Mouse (Mus musculus): ENCODE data around the gene Cebpzos.

The Cebpzos gene

DNA sequence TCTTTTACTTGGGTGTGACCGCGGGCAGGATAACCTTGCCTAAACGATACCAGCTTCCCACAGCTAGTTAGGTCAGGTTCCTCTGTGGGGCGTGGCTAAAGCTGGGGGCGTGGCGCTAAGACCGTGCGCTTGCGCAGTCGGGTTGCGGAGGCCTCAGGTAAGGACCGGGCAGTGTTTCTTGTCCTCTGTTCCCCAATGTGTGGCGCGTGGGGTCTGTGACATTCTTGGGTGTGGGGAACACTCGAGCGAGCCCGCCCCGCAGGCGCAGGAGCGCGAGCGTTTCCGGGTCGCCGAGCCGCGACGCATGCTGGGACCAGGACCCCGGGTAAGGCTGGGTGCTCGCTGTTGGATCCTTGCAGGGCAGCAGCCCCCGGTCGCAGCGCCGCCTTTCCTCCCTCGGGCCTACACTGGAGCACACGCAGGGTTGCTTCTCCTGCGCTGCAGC is at the start of gene Cebpzos:
Cebpzos (plus strand) TSS at position 132 of the 445 bp plus-strand sequence.
- peak; percentile 80 to 81 for DNase-seq (ENCODE audit: low spot score in 2 of 2)

DNA sequence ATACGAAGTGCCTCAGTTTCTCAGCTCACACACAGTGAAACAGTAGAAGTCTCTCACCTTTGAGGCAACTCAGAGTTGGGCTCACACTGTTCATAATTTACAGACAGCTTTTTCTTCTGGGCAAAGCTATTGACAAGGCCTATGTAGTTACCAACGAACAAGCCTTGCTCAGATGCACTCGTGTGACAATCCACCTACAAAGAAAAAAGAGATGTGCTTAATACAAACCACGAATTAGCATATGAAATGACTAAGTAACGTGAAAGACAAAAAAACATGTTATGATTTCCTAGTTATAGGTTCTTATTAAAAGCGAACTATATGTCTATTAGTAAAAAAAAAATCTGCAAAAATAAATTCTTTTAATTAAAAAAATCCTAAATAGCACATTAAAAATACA is 42.4 kb upstream of the Cebpzos start:
- no peak for DNase-seq (ENCODE audit: low spot score in 2 of 2)

DNA sequence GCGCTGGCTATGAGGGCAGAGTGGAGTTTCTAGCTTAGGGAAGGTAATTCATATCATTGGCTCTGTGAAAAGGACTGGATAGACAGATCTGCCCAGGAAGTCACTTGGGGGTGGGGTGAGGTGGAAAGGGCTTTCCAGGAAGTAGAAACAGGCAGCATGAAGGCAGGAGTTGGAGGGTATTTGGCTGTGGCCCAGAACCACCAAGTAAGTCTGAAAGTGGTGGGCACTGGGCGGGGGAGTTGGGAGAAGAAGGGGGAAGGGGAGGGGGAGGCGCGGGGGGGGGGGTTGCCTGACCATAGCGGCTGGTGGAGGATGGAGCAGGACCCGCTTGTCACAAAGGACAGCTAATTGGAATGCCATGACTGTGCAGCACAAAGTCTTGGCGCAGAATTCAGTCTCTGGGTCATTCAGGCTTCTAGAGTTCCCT is 34.4 kb upstream of the Cebpzos start:
- no peak for DNase-seq (ENCODE audit: low spot score in 2 of 2)

DNA sequence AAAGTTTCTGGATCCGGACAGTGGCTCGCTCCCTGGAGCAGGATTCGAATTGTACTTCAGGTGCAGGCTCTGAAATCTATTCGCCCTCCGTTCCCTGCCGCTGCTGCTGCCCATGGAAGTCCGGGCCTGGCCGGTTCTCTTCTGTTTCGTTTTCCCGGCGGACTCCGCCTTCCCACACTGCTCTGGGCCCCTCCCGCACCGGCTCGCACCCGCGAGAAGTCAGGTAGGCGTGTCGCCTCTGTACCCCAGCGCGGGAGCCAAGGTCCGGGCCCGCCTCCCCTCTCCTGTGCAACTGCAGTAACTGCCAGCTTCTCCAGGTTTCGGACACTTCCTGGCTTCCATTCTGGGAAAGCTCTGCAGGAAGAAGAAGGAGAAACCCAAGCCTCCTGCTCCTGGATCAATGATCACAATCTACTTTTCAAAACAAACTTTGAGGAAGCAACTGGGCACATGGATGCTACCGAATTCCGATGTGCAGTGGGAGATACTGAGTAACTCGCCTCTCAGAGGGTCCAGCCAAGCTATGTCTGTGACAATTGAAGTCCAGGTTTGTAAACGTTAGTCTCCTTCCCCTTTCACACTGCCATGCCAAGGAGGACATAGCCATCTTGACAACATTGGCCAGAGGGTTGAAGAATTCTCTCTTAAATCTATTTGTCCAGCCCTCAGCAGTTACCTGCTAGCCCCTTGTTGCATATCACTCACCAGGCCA is 33.7 kb upstream of the Cebpzos start, which contains the start of gene Eif2ak2:
Eif2ak2 (minus strand) TSS at position 173 of the 712 bp plus-strand sequence.
- peak; percentile 85 to 88 for DNase-seq (ENCODE audit: low spot score in 2 of 2)

DNA sequence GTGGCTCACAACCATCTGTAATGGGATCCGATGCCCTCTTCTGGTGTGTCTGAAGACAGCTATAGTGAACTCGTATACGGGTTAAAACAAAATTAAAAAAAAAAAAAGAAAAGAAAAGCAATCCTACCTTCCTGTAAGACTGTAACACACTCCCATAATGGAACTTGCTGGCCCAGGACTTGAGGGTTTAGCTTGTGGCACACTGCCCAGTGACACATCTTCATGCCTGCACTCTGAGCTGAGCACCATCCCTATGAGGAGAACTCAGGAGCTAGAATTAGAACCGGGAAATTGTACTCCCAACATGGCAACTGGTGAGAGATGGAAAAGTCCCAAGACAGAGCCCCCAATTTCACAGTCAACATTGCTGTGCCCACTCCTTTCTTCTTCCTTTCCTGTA is 33.0 kb upstream of the Cebpzos start:
- no peak for DNase-seq (ENCODE audit: low spot score in 2 of 2)

DNA sequence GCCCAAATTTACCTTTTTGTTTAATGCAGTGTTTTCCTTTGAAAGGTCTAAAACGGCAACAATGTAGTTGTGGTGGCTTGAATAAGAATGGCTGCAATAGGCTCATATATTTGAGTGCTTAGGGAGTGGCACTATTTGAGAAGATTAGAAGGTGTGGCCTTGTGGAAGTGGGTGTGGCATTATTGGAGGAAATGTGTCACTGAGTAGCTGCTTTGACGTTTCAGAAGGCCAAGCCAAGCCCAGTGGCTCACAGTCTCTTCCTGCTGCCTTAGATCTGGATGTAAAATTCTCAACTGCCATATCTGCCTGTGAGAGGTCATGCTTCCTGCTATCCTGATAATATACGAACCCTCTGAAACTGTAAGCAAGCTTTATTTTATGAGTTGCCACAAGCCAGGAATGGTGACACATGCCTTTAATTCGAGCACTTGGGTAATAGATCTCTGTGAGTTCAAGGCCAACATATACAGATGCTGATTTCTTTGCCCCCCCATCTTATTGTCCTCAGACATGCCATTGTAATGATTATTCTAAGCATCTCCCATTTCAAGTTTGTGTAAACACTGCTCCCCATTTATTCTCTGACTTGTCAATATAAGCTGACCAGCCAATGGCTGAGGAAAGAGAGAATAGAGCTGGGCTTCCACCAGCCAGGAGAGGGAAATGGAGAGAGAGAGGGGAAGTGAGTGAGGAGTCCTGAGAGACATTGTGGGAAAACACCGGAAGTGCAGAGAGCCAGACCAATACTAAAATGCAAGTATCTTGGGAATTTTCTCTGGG is 30.8 kb upstream of the Cebpzos start:
- DNase-seq (ENCODE audit: low spot score in 2 of 2) = no peak

DNA sequence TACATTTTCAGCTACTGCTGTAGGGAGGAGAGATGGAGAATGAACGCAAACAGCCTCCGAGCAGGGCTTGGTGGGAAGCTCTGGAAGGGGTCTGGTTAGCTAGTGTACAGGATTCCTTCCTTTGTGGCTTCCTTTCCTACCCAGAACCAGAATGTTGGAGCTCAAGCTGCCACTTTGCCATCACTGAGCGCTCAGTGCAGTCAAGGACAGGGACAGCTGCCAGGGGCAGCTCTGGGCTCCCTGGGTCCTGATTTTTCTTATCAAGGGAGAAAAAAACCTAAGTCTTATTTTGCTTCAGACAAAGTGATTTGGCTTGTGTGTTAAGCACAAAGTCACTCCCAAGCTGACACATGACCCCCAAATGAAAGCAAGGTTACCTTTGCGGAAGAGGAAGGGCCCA is 27.7 kb upstream of the Cebpzos start:
- DNase-seq (ENCODE audit: low spot score in 2 of 2) = no peak

DNA sequence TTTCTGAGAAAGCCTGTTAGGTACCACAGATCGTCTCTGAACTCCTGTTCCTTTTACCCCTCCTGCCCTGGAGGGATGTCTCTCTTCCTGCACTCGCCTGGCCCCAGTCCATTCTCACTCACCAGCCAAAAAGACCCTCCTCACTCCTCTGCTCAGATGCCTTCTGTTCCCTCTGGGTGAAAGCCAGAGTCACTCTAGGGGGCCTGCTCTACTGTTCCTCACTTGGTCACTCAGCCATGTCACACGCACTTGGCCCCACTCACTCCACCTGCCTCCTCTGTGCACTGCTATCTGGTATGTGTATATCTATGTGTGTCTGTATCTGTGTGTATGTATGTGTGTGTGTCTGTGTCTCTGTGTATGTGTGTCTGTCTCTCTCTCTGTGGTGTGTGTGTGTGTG is 27.1 kb upstream of the Cebpzos start:
- no peak for DNase-seq (ENCODE audit: low spot score in 2 of 2)

DNA sequence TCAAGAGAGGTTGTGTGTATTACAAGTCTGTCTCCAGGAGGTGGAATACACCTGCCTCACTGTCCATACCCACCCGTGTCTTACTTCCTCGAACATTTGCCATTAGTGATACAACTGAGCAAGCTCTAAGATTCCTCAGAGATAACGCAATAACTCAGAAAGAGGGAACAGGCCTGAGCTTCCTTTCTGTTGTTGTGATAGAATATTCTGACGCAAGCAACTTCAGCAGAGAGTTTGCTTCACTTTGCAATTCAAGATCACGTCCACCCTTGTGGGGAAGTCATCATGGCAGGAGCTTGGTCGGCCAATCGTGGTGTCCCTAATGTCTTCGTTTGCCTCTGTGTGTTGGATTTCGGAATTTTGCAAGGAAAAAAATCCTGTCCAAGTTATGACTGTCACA is 25.3 kb upstream of the Cebpzos start:
- no peak for DNase-seq (ENCODE audit: low spot score in 2 of 2)

DNA sequence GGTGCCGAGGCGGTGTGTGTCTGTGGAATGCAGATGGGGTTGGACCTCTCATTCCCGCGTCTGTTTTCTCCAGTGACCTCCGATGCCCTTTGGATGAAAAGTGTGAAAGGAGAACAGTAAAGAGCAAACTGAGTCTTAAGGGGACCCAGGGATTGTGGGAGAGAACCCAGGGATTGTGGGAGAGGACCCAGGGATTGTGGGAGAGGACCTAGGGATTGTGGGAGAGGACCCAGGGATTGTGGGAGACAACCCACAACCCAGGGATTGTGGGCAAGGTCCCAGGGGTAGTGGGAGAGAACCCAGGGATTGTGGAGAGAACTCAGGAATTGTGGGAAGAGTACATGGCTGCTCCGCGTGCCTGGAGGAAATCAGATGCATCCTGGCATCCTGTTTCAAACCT is 21.3 kb upstream of the Cebpzos start:
- DNase-seq (ENCODE audit: low spot score in 2 of 2) = no peak

DNA sequence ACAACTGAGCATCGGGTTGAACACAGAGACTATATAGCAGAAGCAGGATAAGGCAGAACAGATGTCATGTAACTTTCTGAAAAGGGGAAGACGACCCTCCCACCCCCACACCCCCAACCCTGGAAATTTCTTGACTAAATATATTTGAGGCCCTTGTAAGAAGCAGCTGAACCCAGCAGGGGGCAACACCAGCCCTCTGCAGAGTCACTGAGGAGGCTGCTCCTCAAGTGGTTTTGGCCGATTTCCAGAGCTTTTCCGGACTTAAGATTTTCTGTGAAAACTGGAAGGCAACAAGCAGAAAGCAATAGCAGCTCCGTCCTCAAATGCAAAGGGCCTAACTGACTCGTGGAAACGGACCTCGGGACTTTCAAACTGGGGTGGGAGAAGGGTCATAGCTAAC is 20.9 kb upstream of the Cebpzos start:
- DNase-seq (ENCODE audit: low spot score in 2 of 2) = peak; percentile 43 to 66

DNA sequence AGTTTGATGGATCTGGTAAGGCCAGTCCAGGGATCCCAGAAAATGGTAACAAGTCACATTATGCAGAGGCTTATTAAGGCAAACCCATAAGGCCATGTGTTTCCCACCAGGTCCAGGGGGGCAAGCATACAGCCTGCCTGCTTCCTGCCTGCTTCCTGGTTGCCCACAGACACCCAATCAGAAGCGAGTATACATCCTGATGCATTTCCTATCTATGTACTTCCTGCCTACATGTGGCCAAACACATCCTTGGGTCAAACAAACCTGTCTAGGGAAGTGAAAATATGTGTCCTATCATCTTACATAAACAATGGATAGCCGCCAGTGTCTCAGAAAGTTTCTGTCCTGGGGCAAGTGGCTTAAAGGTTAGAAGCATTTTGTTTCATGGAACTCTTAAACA is 13.1 kb upstream of the Cebpzos start:
- DNase-seq (ENCODE audit: low spot score in 2 of 2) = no peak

DNA sequence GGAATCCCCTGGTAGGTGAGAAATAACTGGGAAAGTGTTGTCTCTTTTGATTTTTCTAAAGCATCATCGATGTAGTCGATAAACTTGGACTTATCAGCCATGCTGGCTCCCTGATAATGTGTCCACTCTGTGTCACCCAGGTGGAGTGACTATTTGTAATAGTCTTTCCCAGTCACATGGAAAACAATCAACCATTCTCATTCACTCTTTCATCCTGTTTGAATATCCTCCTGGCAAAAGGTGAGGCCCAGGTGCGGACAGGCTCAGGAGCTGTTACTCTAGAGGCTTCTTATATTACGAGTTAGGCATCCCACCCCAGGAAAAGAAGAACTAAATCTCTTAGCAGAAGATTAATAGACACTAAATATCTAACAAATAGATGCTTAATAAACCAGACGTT is 9.4 kb upstream of the Cebpzos start, which contains the start of gene Sult6b1:
Sult6b1 (minus strand) TSS at position 101 of the 400 bp plus-strand sequence.
- no peak for DNase-seq (ENCODE audit: low spot score in 2 of 2)

DNA sequence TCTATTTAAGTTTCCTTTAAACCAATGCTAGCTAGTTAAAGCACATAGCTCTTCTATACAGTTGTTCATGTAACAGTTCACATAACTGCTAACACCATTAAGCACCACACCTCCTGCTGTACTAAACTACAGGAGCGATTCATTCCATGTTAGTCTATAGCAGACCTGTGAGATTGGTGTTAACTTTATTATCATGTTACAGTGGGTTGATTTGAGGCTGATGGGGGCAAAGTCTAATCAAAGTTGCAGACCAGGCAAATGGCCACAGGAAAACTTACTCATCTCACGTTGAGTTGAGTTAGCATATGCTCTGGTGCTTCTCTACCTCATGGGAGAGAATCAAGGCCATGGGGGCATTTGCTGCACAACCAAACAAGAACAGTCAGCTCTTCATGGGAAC is 6.9 kb upstream of the Cebpzos start:
- no peak for DNase-seq (ENCODE audit: low spot score in 2 of 2)

DNA sequence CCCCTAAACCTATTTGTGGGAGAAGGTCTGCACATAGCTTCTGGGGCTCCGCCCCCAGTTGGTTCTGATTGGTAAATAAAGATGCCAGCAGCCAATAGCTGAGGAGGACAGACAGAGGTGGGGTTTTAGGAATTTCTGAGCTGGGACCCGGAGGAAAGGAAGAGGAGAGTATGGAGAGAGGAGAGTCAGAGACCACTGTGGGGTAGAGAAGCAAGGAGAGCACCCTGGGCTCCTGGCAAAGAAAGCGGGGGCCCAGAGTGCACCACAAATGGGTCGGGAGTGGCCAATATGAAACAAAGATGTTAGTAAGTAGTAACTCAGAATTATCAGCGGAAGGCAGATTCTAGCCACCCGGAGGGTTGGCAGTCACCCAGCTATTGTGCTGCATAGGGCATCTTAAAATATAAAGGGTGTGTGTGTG is 3.4 kb upstream of the Cebpzos start:
- no peak for DNase-seq (ENCODE audit: low spot score in 2 of 2)

DNA sequence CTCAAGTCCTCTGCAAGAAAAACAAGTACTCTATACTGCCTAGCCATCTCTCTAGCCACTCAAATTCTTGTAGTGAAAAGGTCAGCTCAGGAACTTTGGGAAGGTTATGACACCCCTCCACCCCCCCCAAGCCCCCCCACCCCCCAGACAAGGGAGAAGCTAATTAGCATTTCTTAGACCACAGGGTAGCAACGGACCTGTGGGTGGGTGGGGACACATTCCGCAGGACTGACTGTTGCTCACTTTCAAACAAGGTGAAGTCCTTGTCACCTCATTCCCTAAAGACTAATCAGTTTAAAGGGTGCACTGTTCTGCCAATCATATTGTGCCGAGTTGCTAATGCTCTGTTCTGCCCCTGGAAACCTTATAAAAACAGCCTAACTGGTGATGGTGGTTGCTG is 2.4 kb upstream of the Cebpzos start:
- DNase-seq (ENCODE audit: low spot score in 2 of 2) = no peak

DNA sequence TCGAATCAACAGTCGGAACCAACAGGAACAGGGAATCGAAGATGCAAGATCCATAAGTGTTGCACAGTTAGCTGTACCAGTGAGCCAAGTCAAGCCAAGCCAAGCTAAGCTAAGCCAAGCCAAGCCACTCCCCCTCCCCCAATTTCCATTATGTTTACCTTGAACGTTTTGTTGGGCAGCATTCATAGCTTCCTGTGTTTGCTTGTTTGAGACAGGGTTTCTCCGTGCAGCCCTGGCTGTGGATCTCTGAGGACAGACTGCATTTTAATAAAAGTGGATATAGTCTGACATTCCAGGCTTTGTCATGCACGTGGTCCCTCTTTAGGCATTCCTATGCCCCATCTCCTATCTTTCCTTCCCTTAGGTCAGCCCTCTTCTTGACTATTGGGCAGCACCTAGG is 528 bp upstream of the Cebpzos start:
- no peak for DNase-seq (ENCODE audit: low spot score in 2 of 2)

DNA sequence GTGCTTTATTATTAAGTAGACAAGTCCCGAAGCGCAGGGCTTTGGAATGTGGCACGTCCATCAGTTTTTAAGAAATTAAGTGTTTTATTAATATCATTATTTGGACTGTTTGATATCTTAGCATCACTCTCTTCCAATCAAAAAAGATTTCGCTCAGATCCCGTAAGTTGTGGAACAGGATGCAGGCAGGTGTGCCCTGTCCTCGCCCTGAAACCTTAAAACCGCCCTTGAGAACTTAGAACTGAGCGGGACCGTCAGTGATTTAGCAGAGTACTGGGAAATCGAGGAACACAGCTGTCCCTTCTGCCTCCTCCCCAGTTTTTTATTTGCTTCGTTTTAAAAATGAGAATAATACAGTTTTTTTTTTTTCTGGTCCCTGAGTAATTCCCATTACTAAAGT is 599 bp downstream of the Cebpzos start:
- DNase-seq (ENCODE audit: low spot score in 2 of 2) = no peak

DNA sequence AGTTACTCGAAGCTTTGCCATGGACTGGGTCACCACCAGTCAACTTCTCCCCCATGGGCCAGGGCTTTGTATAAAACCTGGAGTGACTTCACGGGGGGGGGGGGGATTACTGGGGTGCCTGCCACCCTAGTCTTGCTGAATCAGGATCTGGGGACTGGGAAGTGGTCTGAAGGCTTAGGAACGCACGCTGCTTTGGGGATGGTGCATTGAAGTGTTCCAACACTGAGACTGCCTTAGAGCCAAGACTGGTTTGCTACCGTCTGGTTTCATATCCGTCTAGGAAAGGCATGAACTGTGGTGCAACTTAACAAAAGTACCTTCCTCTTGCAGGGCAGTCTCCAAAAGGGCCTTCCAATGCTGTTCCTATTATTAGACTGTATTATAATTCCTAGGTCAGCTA is 1.4 kb downstream of the Cebpzos start:
- no peak for DNase-seq (ENCODE audit: low spot score in 2 of 2)

DNA sequence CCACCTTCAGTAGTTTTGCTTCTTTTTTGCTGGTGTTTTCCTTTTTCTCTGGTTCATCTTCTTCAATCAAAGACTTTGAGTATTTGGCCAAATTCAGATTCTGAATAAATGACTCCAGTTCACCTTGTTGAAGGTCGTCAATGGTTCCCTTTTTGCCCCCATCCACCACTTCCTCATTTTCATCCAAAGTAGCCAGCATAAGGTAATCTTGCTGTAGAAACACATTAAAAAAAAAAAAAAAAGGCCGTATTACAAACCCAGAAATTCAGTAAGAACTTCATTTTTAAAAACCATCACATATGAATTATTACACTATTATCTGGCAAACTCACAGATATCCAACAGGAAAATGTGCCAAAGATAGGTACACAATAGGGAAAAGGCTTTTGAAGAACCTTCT is 19.6 kb downstream of the Cebpzos start:
- DNase-seq (ENCODE audit: low spot score in 2 of 2) = no peak

DNA sequence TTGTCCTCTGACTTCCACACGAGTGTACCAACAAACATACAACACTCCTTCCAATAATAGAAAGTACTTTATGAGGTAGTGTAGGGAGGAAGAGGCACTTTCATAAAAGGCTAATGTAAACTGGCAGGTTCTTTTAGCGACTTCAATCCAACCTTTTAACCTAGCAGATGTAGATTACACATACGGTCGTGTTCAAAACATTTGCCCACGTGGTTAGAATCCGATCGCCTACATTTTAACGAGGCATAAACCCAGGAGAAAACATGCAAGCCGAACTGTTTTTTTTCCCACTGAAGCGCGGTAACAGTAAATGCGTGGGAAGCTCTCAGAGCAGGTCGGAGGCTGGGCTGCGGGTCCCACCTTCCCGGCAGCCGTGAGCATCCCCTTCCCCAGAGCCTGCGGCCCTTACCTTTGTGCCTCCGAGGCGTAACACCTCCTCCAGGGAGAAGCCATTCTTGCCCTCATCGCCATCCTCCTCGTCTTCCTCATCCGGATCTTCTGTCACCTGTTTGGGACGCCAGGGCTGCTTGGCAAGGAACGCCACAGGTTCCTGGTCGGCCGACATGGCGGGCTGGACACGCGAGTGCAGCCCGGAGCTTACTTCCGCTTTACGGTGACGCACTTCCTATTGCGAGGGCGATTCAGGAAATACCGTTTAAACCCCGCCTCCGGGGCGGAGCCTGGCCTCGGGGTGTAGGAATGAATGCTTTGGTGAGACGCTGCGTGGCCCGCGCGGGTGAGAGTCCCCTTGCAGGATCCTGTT is 20.3 kb downstream of the Cebpzos start, which contains the start of the genes Cebpz and Ndufaf7:
Cebpz (minus strand) TSS at position 601 of the 763 bp plus-strand sequence.
Ndufaf7 (plus strand) TSS at position 671 of the 763 bp plus-strand sequence.
- peak; percentile 93 to 94 for DNase-seq (ENCODE audit: low spot score in 2 of 2)

DNA sequence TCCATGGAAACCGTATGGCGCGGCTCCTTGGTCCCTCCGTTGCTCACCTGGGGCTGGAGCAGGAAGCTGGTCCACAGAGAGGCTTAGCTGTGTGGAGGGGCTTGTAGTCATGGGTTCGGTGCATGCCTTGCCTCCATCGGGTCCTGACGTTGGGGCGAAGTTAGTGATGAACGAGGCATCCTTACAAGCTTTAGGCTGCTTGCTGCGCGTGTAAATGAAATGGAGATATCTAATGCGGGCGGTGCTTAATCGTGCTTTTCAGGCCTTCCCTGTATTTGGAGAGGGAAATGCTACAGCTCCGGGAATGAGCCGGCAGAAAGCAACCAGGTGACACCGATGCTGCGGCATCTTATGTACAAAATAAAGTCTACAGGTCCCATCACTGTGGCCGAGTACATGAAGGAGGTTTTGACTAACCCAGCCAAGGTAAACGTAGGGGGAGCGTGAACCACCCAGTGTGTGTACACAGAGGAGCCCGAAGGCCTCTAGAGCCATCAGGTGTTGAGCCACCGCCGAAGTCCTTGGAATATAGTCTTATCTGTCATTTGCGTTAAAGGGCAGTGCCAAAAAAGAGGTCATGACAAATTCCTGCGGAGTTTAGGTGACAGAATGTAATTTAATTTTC is 21.0 kb downstream of the Cebpzos start:
- no peak for DNase-seq (ENCODE audit: low spot score in 2 of 2)
